Mouse (Mus musculus) brain, embryonic 14.5 days (tissue): Measurements from ENCODE around the gene Nop16. TPM values are rescaled to one million over a fixed set of nuclear protein-coding genes. Genes with fewer than 3 reads are reported as not detected.

Experiments
- DNase-seq: peaks from one replicate; pipeline ENCODE4 v3.0.0-alpha.2; 2011; ENCODE audit warnings: low read depth
- CTCF ChIP-seq: fragments of 200-500 bp; IDR thresholded peaks from 2 replicates; pipeline ENCODE4 v1.5.1; 2012; ENCODE audit warnings: inconsistent platforms, mild to moderate bottlenecking, moderate library complexity, borderline replicate concordance; ENCODE audit not compliant: insufficient read depth, insufficient read length; ENCODE audit errors: extremely low read depth
- POLR2A ChIP-seq: fragments of 200-500 bp; IDR thresholded peaks from 2 replicates; pipeline ENCODE4 v1.6.1; 2012; ENCODE audit warnings: mild to moderate bottlenecking, inconsistent platforms, borderline replicate concordance; ENCODE audit not compliant: poor library complexity, insufficient read depth, insufficient read length, severe bottlenecking; ENCODE audit errors: extremely low read depth
- polyA plus RNA-seq: library from polyadenylated mRNA; depleted of rRNA; stranded (reverse); fragments of >200 nt; gene quantifications from 2 replicates; pipeline ENCODE4 v1.2.3, GENCODE M21; 2012

Gene Nop16
- polyA plus RNA-seq, 1 experiment = 30.8 TPM

DNA sequence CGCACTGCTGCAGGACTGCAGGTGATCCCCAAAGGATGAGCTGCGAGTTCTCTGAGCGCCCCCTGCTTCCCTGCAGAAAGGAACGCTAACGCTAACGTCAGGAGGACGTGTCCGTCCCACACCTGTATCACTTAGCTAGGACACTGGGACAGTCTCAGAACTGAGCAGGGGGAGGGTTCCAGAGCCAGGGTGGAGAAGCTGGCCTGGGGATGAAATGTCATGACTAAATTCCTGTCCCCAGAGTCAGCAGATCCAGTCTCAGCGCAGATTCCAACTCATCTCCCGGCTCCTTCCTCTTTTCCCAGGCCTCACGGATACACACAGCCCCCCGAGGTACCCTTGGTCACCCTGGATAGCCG, 20.7 kb upstream of the Nop16 start:
- TF ChIP-seq POLR2A = no peak
- TF ChIP-seq CTCF = no peak
- peak; percentile 25 for DNase-seq

DNA sequence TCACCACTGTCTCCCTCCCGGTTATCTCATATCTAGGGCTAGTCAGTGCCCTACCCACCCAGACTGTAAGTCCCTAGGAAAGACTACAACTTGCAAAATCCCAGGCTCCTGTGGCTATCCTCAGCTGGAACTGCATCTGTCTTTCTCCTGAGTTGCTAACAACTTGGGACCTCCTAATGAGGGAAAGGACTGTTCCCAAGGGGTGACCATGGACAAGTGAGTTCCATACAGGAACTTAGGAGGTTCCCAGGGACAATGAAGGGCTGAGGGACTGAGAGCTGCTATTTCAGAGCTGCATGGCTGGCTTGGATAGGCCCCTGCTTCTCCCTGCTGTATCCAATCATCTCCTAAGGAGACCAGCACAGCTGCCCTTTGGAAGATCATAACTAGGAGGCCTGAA, 19.4 kb upstream of the Nop16 start:
- no peak for TF ChIP-seq POLR2A
- TF ChIP-seq CTCF = no peak
- no peak for DNase-seq

GRCm38 (mm10) chr13:54608666-54609065, 18.8 kb upstream of the Nop16 start:
- TF ChIP-seq POLR2A (no peak), CTCF (no peak)

GRCm38 (mm10) chr13:54608002-54608401, 18.1 kb upstream of the Nop16 start:
- no peak for DNase-seq
- TF ChIP-seq CTCF (no peak), POLR2A (no peak)

More at GRCm38 (mm10) chr13:54608666-54609065, 18.8 kb upstream of the Nop16 start:
- peak; percentile 45 for DNase-seq

DNA sequence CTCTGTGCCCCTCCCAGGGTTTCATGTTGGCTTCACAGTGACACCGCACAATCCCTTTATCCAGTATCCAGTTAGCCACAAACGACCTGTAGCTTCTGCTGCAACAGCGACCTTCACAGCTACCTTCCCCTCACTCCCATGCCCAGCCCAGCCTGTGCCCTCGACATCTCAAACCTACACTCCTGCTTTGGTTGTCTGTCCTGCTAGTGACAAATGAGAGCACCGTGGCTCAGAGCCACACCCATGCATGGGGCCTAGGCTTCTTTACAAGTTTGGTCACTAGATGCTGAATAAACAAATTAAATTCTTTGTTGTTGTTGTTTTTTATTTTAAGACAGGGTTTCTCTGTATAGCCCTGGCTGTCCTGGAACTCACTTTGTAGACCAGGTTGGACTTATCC, 17.3 kb upstream of the Nop16 start:
- DNase-seq = no peak

GRCm38 (mm10) chr13:54605426-54605825, 15.5 kb upstream of the Nop16 start:
- no peak for DNase-seq
- TF ChIP-seq CTCF (no peak), POLR2A (no peak)

More for the DNA sequence above, 17.3 kb upstream of the Nop16 start:
- TF ChIP-seq CTCF (no peak), POLR2A (no peak)

GRCm38 (mm10) chr13:54604221-54604620, 14.3 kb upstream of the Nop16 start:
- TF ChIP-seq CTCF (no peak), POLR2A (no peak)

GRCm38 (mm10) chr13:54603501-54603900, 13.6 kb upstream of the Nop16 start:
- TF ChIP-seq CTCF (peak; percentile 3; the same call in 1 of the 2 replicates), POLR2A (no peak)
- peak; percentile 25 for DNase-seq

More at GRCm38 (mm10) chr13:54604221-54604620, 14.3 kb upstream of the Nop16 start:
- DNase-seq = no peak

DNA sequence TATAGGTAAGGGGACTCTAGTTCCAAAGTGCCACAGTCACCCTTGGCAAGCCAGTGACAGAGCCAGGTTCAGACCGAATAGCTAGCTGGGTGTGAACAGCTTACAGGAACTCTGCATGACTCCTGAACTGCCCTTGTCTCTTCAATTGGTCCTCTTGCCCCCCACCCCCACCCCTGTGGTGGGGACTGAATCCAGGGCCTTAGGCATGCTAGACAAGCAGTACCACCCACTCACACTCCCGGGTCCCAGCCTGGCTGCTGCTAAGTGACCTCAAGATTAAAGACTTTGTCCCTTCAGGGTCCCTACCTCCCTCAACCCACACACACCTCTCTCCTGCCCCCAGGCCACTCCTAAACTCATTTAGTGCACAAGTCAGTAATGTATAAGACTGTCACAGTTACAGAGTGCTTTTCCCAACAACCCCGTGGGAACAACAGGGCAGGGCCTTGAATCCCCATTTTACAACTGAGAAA, 12.8 kb upstream of the Nop16 start:
- TF ChIP-seq CTCF = no peak
- no peak for TF ChIP-seq POLR2A
- no peak for DNase-seq

GRCm38 (mm10) chr13:54598622-54599143, 8.8 kb upstream of the Nop16 start:
- TF ChIP-seq POLR2A (no peak), CTCF (no peak)
- no peak for DNase-seq

DNA sequence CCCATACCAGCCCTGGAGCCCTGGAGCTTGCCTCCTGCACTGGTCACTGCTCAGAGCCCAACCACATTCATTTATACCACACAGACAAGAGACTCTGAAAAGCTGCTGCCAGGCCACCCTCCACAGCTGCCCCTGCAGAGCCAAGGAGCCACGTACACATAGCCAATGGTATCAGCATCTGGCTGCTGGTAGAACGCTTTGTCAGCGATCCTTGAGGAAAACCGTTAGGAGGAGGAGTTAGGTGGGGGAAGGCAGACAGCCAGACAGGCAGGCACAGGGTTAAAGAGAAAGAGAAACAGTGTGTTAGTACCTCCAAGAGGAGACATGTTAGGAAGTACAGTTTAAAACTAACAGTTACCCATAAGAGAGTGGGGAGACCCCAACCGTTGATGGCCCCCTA, 7.0 kb upstream of the Nop16 start:
- no peak for DNase-seq
- TF ChIP-seq POLR2A = no peak
- TF ChIP-seq CTCF = no peak

DNA sequence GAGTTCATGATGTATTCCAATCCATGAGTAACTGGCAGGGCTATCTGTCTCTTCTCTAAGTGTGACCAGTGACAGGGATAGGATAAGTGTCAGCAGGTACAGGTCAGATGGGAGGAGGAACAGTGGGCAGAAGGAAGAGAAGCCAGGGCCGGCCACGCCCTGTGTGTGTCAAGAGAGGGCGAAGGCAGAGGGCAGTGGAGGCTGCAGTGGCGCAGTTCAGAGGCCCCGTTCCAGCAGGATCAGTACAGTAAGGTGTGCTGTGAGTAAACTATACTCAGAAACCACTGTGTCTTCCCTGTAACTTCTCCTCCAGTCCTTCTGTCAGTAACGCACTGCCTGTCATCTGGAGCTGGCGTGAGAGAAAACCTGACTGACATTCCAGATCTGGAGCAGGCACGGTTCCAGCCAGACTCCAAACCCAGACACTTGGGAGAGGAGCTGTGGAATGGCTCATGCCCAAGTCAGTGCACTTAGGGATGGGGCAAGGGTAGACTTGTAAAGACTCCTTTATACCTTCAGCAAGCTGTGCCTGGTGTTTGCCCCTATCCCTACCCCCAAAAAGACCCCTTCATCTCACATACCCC, 6.3 kb upstream of the Nop16 start:
- DNase-seq = peak; percentile 23
- TF ChIP-seq POLR2A (no peak), CTCF (no peak)

- peak; percentile 14 for DNase-seq
- TF ChIP-seq POLR2A (no peak), CTCF (no peak)
These were observed 3.7 kb upstream of the Nop16 start for GRCm38 (mm10) chr13:54593617-54594016.

DNA sequence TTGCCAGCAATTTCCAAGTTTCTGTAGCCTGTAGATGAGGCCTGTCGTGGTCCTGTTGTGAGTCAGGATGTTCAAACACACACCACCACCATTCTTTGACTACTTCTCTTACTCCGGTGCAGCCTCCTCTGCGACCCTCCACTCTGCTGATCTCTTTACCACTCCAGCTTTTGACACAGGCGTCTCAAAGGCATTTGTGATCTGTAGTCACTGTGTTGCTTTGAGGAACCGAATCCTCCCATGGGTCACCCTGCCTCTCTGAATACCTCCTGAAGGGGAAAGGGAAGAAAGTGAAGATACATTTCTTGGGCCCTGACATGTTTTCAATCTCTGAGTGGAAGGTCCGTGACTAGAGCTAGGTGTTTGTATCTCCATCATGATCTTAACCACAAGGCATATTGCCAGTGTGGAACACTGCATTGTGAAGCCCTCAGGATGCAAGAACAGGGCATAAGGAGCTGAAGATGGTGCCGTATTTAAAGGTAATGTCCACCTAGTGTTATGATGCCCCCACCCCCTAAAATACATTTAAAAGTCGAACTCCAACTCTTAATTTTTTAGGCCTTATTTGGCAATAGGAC, 2.0 kb upstream of the Nop16 start:
- TF ChIP-seq POLR2A (no peak), CTCF (no peak)
- DNase-seq = no peak
